Mouse (Mus musculus): ENCODE measurements around the gene Pkd1l2. TPM values are rescaled to one million over a fixed set of nuclear protein-coding genes. Genes with fewer than 3 reads are reported as not detected.

Pkd1l2 gene
- polyA plus RNA-seq, 2 experiments, result not detected

DNA sequence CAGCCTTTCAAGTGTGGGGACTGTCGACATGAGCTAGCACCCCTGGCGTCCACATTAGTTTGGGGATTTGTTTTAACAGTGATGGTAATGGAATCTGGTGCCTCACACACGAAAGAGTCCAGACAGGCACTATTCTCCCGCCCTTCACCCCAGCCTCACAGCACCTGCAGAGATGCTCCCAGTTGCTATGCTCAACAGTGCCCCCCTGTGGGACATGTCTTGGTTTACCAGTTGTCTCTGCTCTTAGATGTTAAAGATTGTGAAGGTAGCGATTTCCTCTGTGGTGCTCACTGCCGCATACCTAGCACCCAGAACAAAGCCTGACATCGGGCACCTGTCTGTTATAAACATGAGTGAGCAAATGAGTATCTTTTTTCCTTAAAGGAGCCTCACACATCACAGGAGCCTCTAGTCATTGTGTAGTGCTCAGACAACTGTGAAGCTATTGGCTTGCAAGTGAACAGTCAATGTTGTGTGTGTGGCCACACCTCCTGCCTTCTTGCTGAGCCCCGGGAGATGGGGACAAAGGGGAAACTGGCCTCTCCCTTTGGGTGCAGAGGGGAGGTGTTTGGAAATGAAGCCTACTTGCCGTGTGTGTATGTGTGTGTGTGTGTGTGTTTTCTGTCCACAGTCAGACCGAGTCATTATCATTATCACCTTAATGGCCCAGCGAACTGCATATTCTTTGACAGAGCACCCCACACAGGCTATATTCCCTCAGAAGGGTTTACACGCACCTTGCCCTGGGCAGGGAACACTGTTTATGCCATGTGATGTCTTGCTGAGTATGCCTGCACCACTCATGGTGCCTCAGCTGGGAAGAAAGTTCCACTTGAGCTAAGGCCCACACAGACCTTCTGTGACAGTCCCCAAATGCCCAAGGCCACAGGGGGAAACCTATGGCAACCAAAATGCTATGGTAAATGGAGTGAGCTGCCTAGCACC, 28.8 kb downstream of the Pkd1l2 start:
- Histone ChIP-seq H3K4me1 (replicated peaks; ENCODE audit: control insufficient read depth in 2 of 2, insufficient read depth in 2 of 2, low read length in 1 of 2) (peaks cover 0 to 7% of the 10 kb centered on the region in 2 experiments; a peak in 2 of 4 replicates), H3K27ac (no peak overlapping the region), H3K27me3 (ENCODE audit: control insufficient read depth, insufficient read depth, low read length) (no peaks in the 10 kb centered on the region), H3K36me3 (replicated peaks; ENCODE audit: control insufficient read depth, insufficient read depth, low read depth) (no peaks in the 10 kb centered on the region), H3K4me2 (ENCODE audit: low read depth) (no peak overlapping the region), H3K9ac (replicated peaks) (no peak overlapping the region), H3K4me3 (ENCODE audit: insufficient read depth in 1 of 2, low read depth in 2 of 2, low read length in 2 of 2) (no peak overlapping the region), H3K9me3 (ENCODE audit: control insufficient read depth, low read length) (no peaks in the 10 kb centered on the region)
- no peak for DNase-seq (ENCODE audit: low read depth in 3 of 3, low spot score in 3 of 3)
- WGBS (ENCODE audit: insufficient replicate concordance), result 51% methylated on average over 12 of the region's 12 CpGs
- no peak for ATAC-seq (ENCODE audit: insufficient read depth)
- TF ChIP-seq EP300 (IDR thresholded peaks at IDR 0.05; ENCODE audit: low read depth), result no peak
- TF ChIP-seq CTCF (IDR thresholded peaks at IDR 0.05; ENCODE audit: low read depth), result peak; percentile 71

- 53% methylated on average over 9 of the region's 9 CpGs for WGBS (ENCODE audit: insufficient replicate concordance)
- H3K27ac ChIP-seq, result no peak overlapping the region
- no peak overlapping the region for H3K4me3 ChIP-seq (ENCODE audit: insufficient read depth in 1 of 2, low read depth in 2 of 2, low read length in 2 of 2)
- no peaks in the 10 kb centered on the region for H3K9me3 ChIP-seq (ENCODE audit: control insufficient read depth, low read length)
- peaks cover 0 to 7% of the 10 kb centered on the region in 2 experiments; a peak in 2 of 4 replicates for H3K4me1 ChIP-seq (replicated peaks; ENCODE audit: control insufficient read depth in 2 of 2, insufficient read depth in 2 of 2, low read length in 1 of 2)
- H3K27me3 ChIP-seq (ENCODE audit: control insufficient read depth, insufficient read depth, low read length), result no peaks in the 10 kb centered on the region
- no peaks in the 10 kb centered on the region for H3K36me3 ChIP-seq (replicated peaks; ENCODE audit: control insufficient read depth, insufficient read depth, low read depth)
- TF ChIP-seq EP300 (IDR thresholded peaks at IDR 0.05; ENCODE audit: low read depth), result no peak
- no peak for TF ChIP-seq CTCF (IDR thresholded peaks at IDR 0.05; ENCODE audit: low read depth)
- H3K9ac ChIP-seq (replicated peaks), result no peak overlapping the region
- no peak for DNase-seq (ENCODE audit: low read depth in 3 of 3, low spot score in 3 of 3)
- no peak overlapping the region for H3K4me2 ChIP-seq (ENCODE audit: low read depth)
- no peak for ATAC-seq (ENCODE audit: insufficient read depth)
Observed at GRCm38 (mm10) chr8:117051316-117051715, 30.9 kb downstream of the Pkd1l2 start.

GRCm38 (mm10) chr8:117050763-117051162, 31.5 kb downstream of the Pkd1l2 start:
- WGBS (ENCODE audit: insufficient replicate concordance), result 51% methylated on average over 9 of the region's 9 CpGs
- H3K4me1 ChIP-seq (replicated peaks; ENCODE audit: control insufficient read depth in 2 of 2, insufficient read depth in 2 of 2, low read length in 1 of 2), result peaks cover 0 to 7% of the 10 kb centered on the region in 2 experiments; a peak in 2 of 4 replicates
- H3K36me3 ChIP-seq (replicated peaks; ENCODE audit: control insufficient read depth, insufficient read depth, low read depth), result no peaks in the 10 kb centered on the region
- TF ChIP-seq CTCF (IDR thresholded peaks at IDR 0.05; ENCODE audit: low read depth) (no peak), EP300 (IDR thresholded peaks at IDR 0.05; ENCODE audit: low read depth) (no peak)
- no peak overlapping the region for H3K4me3 ChIP-seq (ENCODE audit: insufficient read depth in 1 of 2, low read depth in 2 of 2, low read length in 2 of 2)
- H3K27me3 ChIP-seq (ENCODE audit: control insufficient read depth, insufficient read depth, low read length), result no peaks in the 10 kb centered on the region
- no peak overlapping the region for H3K27ac ChIP-seq
- no peak overlapping the region for H3K9ac ChIP-seq (replicated peaks)
- ATAC-seq (ENCODE audit: insufficient read depth), result no peak
- no peaks in the 10 kb centered on the region for H3K9me3 ChIP-seq (ENCODE audit: control insufficient read depth, low read length)
- DNase-seq (ENCODE audit: low read depth in 3 of 3, low spot score in 3 of 3), result no peak
- no peak overlapping the region for H3K4me2 ChIP-seq (ENCODE audit: low read depth)

GRCm38 (mm10) chr8:117049444-117049843, 32.8 kb downstream of the Pkd1l2 start:
- no peaks in the 10 kb centered on the region for H3K9me3 ChIP-seq (ENCODE audit: control insufficient read depth, low read length)
- TF ChIP-seq EP300 (IDR thresholded peaks at IDR 0.05; ENCODE audit: low read depth) (no peak), CTCF (IDR thresholded peaks at IDR 0.05; ENCODE audit: low read depth) (peak; percentile 45)
- ATAC-seq (ENCODE audit: insufficient read depth), result no peak

DNA sequence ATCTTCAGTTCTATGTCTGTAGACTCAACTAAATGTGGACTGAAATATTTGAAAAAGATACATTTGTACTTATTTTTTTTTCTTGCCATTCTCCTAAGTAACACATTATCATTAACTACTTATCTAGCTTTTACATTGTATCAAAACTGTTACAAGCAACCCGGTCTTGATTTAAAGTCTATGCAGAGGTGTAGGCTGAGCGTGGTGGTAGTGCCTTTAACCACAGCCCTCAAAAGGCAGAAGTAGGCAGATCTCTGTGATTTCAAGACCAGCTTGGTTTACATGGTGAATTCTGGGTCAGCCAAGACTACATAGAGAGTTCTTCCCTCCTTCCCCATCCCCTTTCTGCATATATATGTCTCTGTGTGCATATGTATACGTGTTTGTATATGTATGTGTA, 38.7 kb downstream of the Pkd1l2 start:
- Histone ChIP-seq H3K4me2 (ENCODE audit: low read depth) (no peak overlapping the region), H3K27ac (no peak overlapping the region), H3K9me3 (ENCODE audit: control insufficient read depth, low read length) (no peaks in the 10 kb centered on the region), H3K4me1 (replicated peaks; ENCODE audit: control insufficient read depth in 2 of 2, insufficient read depth in 2 of 2, low read length in 1 of 2) (no peaks in the 10 kb centered on the region), H3K4me3 (ENCODE audit: insufficient read depth in 1 of 2, low read depth in 2 of 2, low read length in 2 of 2) (no peak overlapping the region), H3K9ac (replicated peaks) (no peak overlapping the region), H3K27me3 (ENCODE audit: control insufficient read depth, insufficient read depth, low read length) (no peaks in the 10 kb centered on the region), H3K36me3 (replicated peaks; ENCODE audit: control insufficient read depth, insufficient read depth, low read depth) (no peaks in the 10 kb centered on the region)
- TF ChIP-seq CTCF (IDR thresholded peaks at IDR 0.05; ENCODE audit: low read depth), result no peak
- no peak for TF ChIP-seq EP300 (IDR thresholded peaks at IDR 0.05; ENCODE audit: low read depth)
- WGBS (ENCODE audit: insufficient replicate concordance), result 34% methylated on average over 3 of the region's 3 CpGs
- DNase-seq (ENCODE audit: low read depth in 3 of 3, low spot score in 3 of 3) (no peak), ATAC-seq (ENCODE audit: insufficient read depth) (no peak)

More at GRCm38 (mm10) chr8:117049444-117049843, 32.8 kb downstream of the Pkd1l2 start:
- DNase-seq (ENCODE audit: low read depth in 3 of 3, low spot score in 3 of 3), result no peak
- H3K4me1 ChIP-seq (replicated peaks; ENCODE audit: control insufficient read depth in 2 of 2, insufficient read depth in 2 of 2, low read length in 1 of 2), result peaks cover 0 to 2% of the 10 kb centered on the region in 2 experiments; a peak in 1 of 4 replicates
- H3K9ac ChIP-seq (replicated peaks), result no peak overlapping the region
- H3K4me2 ChIP-seq (ENCODE audit: low read depth), result no peak overlapping the region
- no peaks in the 10 kb centered on the region for H3K27me3 ChIP-seq (ENCODE audit: control insufficient read depth, insufficient read depth, low read length)
- no peak overlapping the region for H3K4me3 ChIP-seq (ENCODE audit: insufficient read depth in 1 of 2, low read depth in 2 of 2, low read length in 2 of 2)
- no peak overlapping the region for H3K27ac ChIP-seq
- 55% methylated on average over 7 of the region's 7 CpGs for WGBS (ENCODE audit: insufficient replicate concordance)
- no peaks in the 10 kb centered on the region for H3K36me3 ChIP-seq (replicated peaks; ENCODE audit: control insufficient read depth, insufficient read depth, low read depth)
